Mouse (Mus musculus) adrenal gland, postnatal 14 days (tissue): ENCODE measurements around the gene Rsbn1l. TPM values are rescaled to one million over a fixed set of nuclear protein-coding genes. Genes with fewer than 3 reads are reported as not detected.
"Not testable (repeated sequence)": the region's sequence is repeated elsewhere in the genome, so short reads cannot be mapped to it uniquely, and the experiment has no call there.

ENCODE experiments used
- DNase-seq: peaks from one replicate; pipeline ENCODE4 v3.0.0; 2021; ENCODE audit warnings: mixed read lengths
- total RNA-seq: library from RNA; stranded (reverse); gene quantifications from 2 replicates; pipeline ENCODE4 v1.2.3, GENCODE M21; 2021

Rsbn1l gene
- total RNA-seq, 1 experiment from 2014 or later: 12.8 TPM

GRCm38 (mm10) chr5:20950516-20950854, 5.7 kb downstream of the Rsbn1l start:
- no peak for DNase-seq

GRCm38 (mm10) chr5:20950093-20950492, 6.1 kb downstream of the Rsbn1l start:
- DNase-seq: no peak

GRCm38 (mm10) chr5:20946906-20947305, 9.3 kb downstream of the Rsbn1l start:
- no peak for DNase-seq

DNA sequence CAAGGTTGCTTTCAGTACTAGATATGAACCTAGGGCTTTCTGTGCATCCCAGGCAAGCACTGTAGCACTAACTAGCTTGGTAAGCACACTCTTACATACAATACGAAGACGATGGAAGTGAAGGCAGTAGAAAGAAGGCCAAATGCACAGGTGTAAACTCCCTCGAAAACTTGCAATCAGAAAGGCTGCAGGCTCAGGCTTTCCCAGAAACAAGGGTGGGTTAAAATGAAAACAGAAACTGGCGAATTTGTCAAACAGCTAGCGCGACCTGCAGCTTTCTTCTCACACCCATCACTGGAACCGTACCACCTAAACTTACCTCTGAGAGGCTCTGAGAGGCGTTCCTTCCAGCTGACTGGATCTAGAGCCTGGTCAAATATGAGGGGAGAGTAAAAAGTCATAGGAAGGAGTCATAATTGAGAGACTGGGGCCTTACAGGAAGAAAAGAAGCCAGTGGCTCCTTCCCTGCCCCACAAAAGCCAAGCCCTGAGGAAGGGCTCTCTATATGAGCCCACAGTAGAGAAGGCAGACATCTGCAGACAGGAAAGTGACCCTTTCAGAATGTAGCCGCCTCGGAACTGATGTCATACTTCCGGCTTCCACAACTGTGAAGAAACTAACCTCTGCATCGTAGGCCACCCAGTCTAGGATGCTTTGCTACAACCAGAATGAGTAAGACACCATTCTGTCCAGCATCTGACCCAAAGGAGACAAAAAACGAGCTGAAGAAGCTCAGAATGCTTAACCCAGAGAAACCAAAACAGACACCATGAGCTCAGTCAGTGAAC, 11.0 kb downstream of the Rsbn1l start:
- peak; percentile 30 for DNase-seq

- not testable (repeated sequence) for DNase-seq
These were observed 12.4 kb downstream of the Rsbn1l start for GRCm38 (mm10) chr5:20943791-20944190.

- no peak for DNase-seq
These were observed 13.7 kb downstream of the Rsbn1l start for GRCm38 (mm10) chr5:20942523-20942922.

DNA sequence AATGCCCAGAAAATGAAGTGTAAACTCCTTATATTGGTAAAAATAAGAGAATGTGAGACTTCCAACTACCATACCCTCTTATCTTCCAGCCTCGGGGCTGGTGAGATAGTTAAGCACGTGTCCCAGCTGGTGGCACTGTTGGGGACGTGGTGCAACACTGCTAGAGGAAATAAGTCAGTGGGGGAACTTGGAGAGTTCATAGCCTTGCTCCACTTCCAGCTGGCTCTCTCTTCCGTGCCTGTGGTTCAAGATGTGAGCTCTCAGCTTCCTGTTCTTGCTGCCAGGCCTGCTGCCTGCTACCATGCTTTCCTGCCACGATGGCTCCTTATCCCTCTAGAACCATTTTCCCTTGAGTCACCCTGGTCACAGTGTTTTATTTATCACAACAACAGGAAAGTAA, 15.0 kb downstream of the Rsbn1l start:
- peak; percentile 50 for DNase-seq

- no peak for DNase-seq
These were observed 15.5 kb downstream of the Rsbn1l start for GRCm38 (mm10) chr5:20940696-20941095.

DNA sequence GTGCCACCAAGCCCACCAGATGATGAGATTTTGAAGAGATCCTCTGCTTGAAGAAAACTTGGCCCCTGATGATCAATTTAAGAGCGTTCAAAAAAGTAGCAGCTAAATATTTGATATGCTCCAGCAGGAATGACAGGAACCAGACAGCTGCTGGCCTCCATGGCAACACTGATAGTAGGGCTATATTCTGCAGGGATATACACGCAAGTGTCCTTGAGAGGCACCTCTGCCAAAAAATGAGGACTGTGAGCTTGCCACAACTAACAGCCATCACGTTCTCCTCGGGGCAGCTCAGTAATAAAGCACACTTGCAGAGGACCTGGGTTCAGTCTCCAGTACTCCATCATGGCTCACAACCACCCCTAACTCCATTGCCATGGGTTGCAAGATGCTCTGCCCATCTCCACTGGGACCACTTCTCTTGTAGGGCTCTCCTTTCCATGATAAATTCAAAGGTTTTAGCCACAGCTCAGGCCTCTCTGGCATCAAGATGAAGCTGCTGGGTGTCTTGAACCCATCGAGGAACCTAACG, 16.1 kb downstream of the Rsbn1l start:
- DNase-seq: no peak

DNA sequence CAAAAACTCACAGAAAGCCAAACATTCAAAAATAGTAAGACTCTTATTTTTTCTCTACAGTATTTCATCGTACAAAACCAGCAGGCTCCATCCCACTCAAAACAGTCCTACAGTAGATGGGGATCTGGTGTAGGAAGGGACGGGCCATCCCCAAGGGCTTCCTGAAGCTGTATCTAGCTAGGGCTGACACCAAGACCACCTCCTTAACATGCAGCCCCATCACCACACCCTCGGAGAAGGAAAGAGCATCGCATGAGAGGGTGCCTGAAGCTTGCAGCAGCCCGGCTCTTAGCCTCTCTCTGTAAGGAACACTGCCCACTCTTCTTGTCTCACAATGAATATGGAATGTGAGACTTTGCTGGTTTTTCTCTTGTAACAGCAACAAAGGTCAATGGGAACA, 17.7 kb downstream of the Rsbn1l start:
- no peak for DNase-seq

- no peak for DNase-seq
These were observed 20.3 kb downstream of the Rsbn1l start for GRCm38 (mm10) chr5:20935934-20936333.

GRCm38 (mm10) chr5:20932585-20932984, 23.6 kb downstream of the Rsbn1l start:
- DNase-seq: no peak

DNA sequence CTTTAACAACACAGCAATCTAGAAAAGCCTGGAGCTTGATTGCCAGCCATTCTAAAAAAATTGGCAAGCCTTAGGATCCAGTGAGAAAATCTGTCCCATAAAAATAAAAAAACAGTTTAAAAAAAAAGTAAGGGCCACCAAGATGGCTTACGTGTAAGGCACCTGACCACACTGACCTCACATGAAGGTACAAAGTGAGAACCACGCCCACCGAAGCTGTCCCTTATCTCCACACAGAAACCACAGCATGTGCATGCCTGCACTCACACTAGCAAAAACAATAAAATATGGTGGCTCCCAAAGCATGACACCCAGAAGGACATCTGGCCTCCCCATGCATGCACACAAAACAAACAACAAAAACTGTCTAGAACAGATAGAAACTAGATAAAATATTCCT, 24.9 kb downstream of the Rsbn1l start:
- DNase-seq: no peak

DNA sequence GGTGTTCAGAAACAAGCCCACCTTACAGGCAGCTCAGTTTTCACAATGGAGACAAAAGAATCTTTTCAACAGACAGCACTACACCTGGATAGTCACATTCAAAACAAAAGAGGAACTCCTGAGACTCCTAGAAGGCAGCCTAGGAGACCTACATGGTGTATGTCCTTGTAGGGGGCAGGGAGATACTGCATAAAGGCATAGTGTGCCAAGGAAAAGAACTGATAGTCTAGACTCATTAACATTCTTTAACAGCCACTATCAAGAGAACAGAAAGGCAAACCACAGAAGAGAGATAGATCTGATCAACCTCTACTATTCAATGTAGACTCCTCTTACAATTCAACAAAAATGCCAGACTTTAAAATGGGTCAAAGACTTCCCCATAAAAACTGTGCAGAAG, 25.8 kb downstream of the Rsbn1l start:
- no peak for DNase-seq

GRCm38 (mm10) chr5:20929669-20930151, 26.5 kb downstream of the Rsbn1l start:
- no peak for DNase-seq

DNA sequence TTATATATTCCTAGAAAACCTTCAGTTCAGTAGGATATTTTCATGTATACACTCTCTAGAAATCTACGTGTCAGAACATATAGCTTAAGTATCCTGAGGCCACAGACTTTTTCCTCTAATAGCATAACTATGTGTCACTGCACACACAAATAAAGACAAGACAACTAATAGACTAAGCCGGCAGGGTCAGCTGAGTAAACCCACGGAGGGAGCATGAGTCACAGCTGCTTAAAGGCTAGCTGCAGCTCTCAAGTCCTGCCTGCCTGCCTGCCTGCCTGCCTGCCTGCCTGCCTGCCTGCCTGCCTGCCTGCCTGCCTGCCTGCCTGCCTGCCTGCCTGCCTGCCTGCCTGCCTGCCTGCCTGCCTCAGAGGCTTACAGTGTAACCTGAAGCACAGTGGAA, 30.7 kb downstream of the Rsbn1l start:
- peak; percentile 49 for DNase-seq

- no peak for DNase-seq
These were observed 31.6 kb downstream of the Rsbn1l start for GRCm38 (mm10) chr5:20924608-20925007.

GRCm38 (mm10) chr5:20919566-20919965, 36.6 kb downstream of the Rsbn1l start:
- no peak for DNase-seq

GRCm38 (mm10) chr5:20918967-20919366, 37.2 kb downstream of the Rsbn1l start:
- DNase-seq: no peak

GRCm38 (mm10) chr5:20913372-20914275, 42.6 kb downstream of the Rsbn1l start:
- peak; percentile 82 for DNase-seq

GRCm38 (mm10) chr5:20911741-20912140, 44.5 kb downstream of the Rsbn1l start:
- no peak for DNase-seq

DNA sequence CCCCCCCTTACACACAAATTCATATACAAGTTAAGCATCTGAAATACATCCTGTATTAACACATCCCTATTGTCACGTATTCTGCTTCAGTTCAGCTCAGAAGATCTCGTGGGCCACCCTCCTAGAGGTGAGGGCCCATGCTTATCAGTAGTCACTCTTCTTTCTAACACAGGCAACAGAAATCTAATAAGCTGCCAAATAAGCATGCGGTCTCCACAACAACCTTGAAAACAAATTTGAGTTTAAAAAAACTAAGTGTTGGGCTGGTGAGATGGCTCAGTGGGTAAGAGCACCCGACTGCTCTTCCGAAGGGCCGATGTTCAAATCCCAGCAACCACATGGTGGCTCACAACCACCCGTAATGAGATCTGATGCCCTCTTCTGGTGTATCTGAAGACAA, 50.0 kb downstream of the Rsbn1l start:
- no peak for DNase-seq

- no peak for DNase-seq
These were observed 50.8 kb downstream of the Rsbn1l start for GRCm38 (mm10) chr5:20905437-20905836.
